Mouse (Mus musculus) liver, postnatal 0 days (tissue): ENCODE data around the gene Ppp1r9a. TPM values are rescaled to one million over a fixed set of nuclear protein-coding genes. Genes with fewer than 3 reads are reported as not detected.
A peak's percentile ranks its signal among the peaks of the same experiment; 100 is the strongest.

ENCODE experiments used
- ATAC-seq: fragments of 200-750 bp; cut with Nextera tagmentation; 2 replicates; pipeline ENCODE4 v1.8.0; 2017; ENCODE audit warnings: mild to moderate bottlenecking, moderate library complexity
- DNase-seq: peaks from one replicate; pipeline ENCODE4 v3.0.0-alpha.2; 2016
- H3K27ac ChIP-seq: fragments of 300-500 bp; sonication (generic); 2 replicates; pipeline ENCODE4 v1.5.1; 2014; ENCODE audit warnings: antibody characterized with exemption, moderate library complexity, mild to moderate bottlenecking, low read depth
- H3K27me3 ChIP-seq: fragments of 300-500 bp; sonication (generic); 2 replicates; pipeline ENCODE4 v1.6.1; 2014; ENCODE audit warnings: low read length, control low read depth, mixed read lengths; ENCODE audit not compliant: insufficient read depth
- H3K36me3 ChIP-seq: fragments of 300-500 bp; sonication (generic); replicated peaks from 2 replicates; pipeline ENCODE4 v1.6.1; 2014; ENCODE audit warnings: mild to moderate bottlenecking, control low read depth, low read length, moderate library complexity, mixed read lengths; ENCODE audit not compliant: insufficient read depth
- H3K4me1 ChIP-seq: fragments of 300-500 bp; sonication (generic); 2 replicates; pipeline ENCODE4 v1.6.1; 2014; ENCODE audit warnings: antibody characterized with exemption, mild to moderate bottlenecking, control low read depth; ENCODE audit not compliant: insufficient read depth
- H3K4me2 ChIP-seq: fragments of 300-500 bp; sonication (generic); 2 replicates; pipeline ENCODE4 v1.6.1; 2014; ENCODE audit warnings: low read depth, mild to moderate bottlenecking, low read length, moderate library complexity, mixed read lengths
- H3K4me3 ChIP-seq: fragments of 300-500 bp; sonication (generic); 2 replicates; pipeline ENCODE4 v1.5.1; 2014; ENCODE audit warnings: low read depth, low read length
- H3K9ac ChIP-seq: fragments of 300-500 bp; sonication (generic); replicated peaks from 2 replicates; pipeline ENCODE4 v1.6.1; 2014; ENCODE audit warnings: mild to moderate bottlenecking, moderate library complexity
- H3K9me3 ChIP-seq: fragments of 300-500 bp; sonication (generic); 2 replicates; pipeline ENCODE4 v1.6.1; 2016; ENCODE audit warnings: mild to moderate bottlenecking, control low read depth, low read length, mixed read lengths
- CTCF ChIP-seq: sonication (generic); IDR thresholded peaks from 2 replicates; pipeline ENCODE4 v1.5.1; 2016; ENCODE audit warnings: antibody characterized with exemption, low read depth
- EP300 ChIP-seq: IDR thresholded peaks from 2 replicates; pipeline ENCODE4 v1.6.1; 2016; ENCODE audit warnings: antibody characterized with exemption, low read depth, mild to moderate bottlenecking
- WGBS: fragments of 180-500 bp; shearing (Covaris S2); extraction: QIAGEN DNeasy Blood & Tissue Kit; methylation state at CpG from one replicate; pipeline ENCODE4 v1.1.7; 2014; ENCODE audit not compliant: insufficient replicate concordance; 5-methylcytosine and 5-hydroxymethylcytosine counted together
- polyA plus RNA-seq: library from polyadenylated mRNA; unstranded; fragments of >200 nt; fragmentation: Nextera tagmentation; extraction: Ambion mirVana; gene quantifications from 2 replicates; pipeline ENCODE4 v1.2.1, GENCODE M21; 2015

Ppp1r9a gene
- polyA plus RNA-seq, 1 experiment from 2014 or later, result 2.5 TPM

GRCm38 (mm10) chr6:5207817-5208216 is 305.1 kb downstream of the Ppp1r9a start:
- 72% methylated on average over 2 of the region's 2 CpGs for WGBS
- ATAC-seq (0 out of 2 replicates have a peak, but pooled peaks have one; percentile 27), DNase-seq (no peak)
- Histone ChIP-seq H3K9ac (no peak overlapping the region), H3K4me2 (no peak overlapping the region), H3K4me3 (no peak overlapping the region), H3K9me3 (no peaks in the 10 kb centered on the region), H3K4me1 (0 out of 2 replicates have a peak, but pooled peaks cover 3% of the 10 kb centered on the region), H3K27me3 (no peaks in the 10 kb centered on the region), H3K36me3 (no peaks in the 10 kb centered on the region), H3K27ac (no peak overlapping the region)
- TF ChIP-seq EP300 (no peak), CTCF (no peak)

Other genes with a start within 250 kb of the Ppp1r9a start
- gene Sgce, start 155.7 kb upstream of the Ppp1r9a start, polyA plus RNA-seq, result 27.4 and 30.1 TPM in 2 replicates
- gene Peg10, start 155.6 kb upstream of the Ppp1r9a start, polyA plus RNA-seq, result 1.1 and 1.2 TPM in 2 replicates